ENCODE assay signal across 9 mouse cellular contexts in genomic region chr10:57847916-57848682, GRCm38 (mm10). TPM values are rescaled to one million over a fixed set of nuclear protein-coding genes. Genes with fewer than 3 reads are reported as not detected.
DNase-seq lines count a peak whose midpoint lies in the region; ATAC-seq and TF ChIP-seq lines count a peak whose summit lies in the region.
"Had no signal": no experiment of that assay in that cellular context is flagged by ENCODE, and none has a peak within 500 bp of the region (broad histone marks: within the 10 kb centered on the region; RNA-seq: fewer than 3 reads in every experiment).

No protein-coding gene starts in this region.

- no peaks in the 10 kb centered on the region for H3K27me3 ChIP-seq in kidney, adult 2 months (replicated peaks; ENCODE audit: control insufficient read depth, insufficient read depth, low read length)
- no peaks in the 10 kb centered on the region; the same call in 1 of the 2 replicates for H3K27me3 ChIP-seq in kidney, embryonic 16.5 days (ENCODE audit: insufficient read depth, low read length)
- no peaks in the 10 kb centered on the region for H3K27me3 ChIP-seq in hindbrain, embryonic 12.5 days
- H3K27me3 ChIP-seq: limb, embryonic 15.5 days had no signal

- H3K4me3 ChIP-seq in kidney, adult 2 months (ENCODE audit: insufficient read depth, low read depth, low read length), result no peak overlapping the region
- no peak overlapping the region for H3K4me3 ChIP-seq in kidney, embryonic 16.5 days (ENCODE audit: low read length)
- H3K4me3 ChIP-seq in hindbrain, embryonic 12.5 days, result no peak overlapping the region
- H3K4me3 ChIP-seq: limb, embryonic 15.5 days had no signal

- TF ChIP-seq POLR2A in kidney, adult 2 months (IDR thresholded peaks at IDR 0.05; ENCODE audit: low read depth, low read length), result no peak

- 53% methylated on average over 5 of the region's 6 CpGs for WGBS in kidney, adult 2 months
- WGBS in kidney, embryonic 16.5 days, result 51% methylated on average over 5 of the region's 6 CpGs
- WGBS in hindbrain, embryonic 12.5 days, result 39% methylated on average over 4 of the region's 6 CpGs

- no peak overlapping the region for H3K4me2 ChIP-seq in kidney, embryonic 16.5 days (replicated peaks; ENCODE audit: low read depth, low read length)
- H3K4me2 ChIP-seq in hindbrain, embryonic 12.5 days (replicated peaks), result no peak overlapping the region
- H3K4me2 ChIP-seq: limb, embryonic 15.5 days had no signal

- no peaks in the 10 kb centered on the region for H3K36me3 ChIP-seq in kidney, adult 2 months (ENCODE audit: control insufficient read depth, insufficient read depth, low read length)
- no peaks in the 10 kb centered on the region for H3K36me3 ChIP-seq in kidney, embryonic 16.5 days (ENCODE audit: insufficient read depth, low read length)
- no peaks in the 10 kb centered on the region for H3K36me3 ChIP-seq in hindbrain, embryonic 12.5 days
- H3K36me3 ChIP-seq: limb, embryonic 15.5 days had no signal

- DNase-seq in kidney, adult 2 months, result peak; percentile 41
- peak; percentile 72 for DNase-seq in ES-CJ7 (ENCODE audit: low read depth, low spot score)
- DNase-seq in cerebellum, adult 9-10 months, result peak; percentile 29
- DNase-seq in lung, postnatal 10 days, result peak; percentile 36
- DNase-seq in retina, postnatal 7 days (ENCODE audit: low read depth, low spot score), result peak; percentile 54
- DNase-seq in spleen, adult 12 weeks (ENCODE audit: low spot score), result no peak

- no peak overlapping the region for H3K9ac ChIP-seq in kidney, embryonic 16.5 days (replicated peaks; ENCODE audit: low read length)
- H3K9ac ChIP-seq in hindbrain, embryonic 12.5 days, result no peak overlapping the region
- H3K9ac ChIP-seq: limb, embryonic 15.5 days had no signal

- no peaks in the 10 kb centered on the region for H3K9me3 ChIP-seq in kidney, embryonic 16.5 days (ENCODE audit: low read length)
- no peaks in the 10 kb centered on the region for H3K9me3 ChIP-seq in hindbrain, embryonic 12.5 days (replicated peaks)
- H3K9me3 ChIP-seq: limb, embryonic 15.5 days had no signal

- no peak overlapping the region for H3K27ac ChIP-seq in kidney, adult 2 months (ENCODE audit: insufficient read depth, low read depth, low read length)
- no peak overlapping the region for H3K27ac ChIP-seq in kidney, embryonic 16.5 days (ENCODE audit: low read length)
- H3K27ac ChIP-seq in hindbrain, embryonic 12.5 days, result no peak overlapping the region
- H3K27ac ChIP-seq: limb, embryonic 15.5 days had no signal

- ATAC-seq in kidney, embryonic 16.5 days (ENCODE audit: low FRiP score, low TSS enrichment), result no peak
- ATAC-seq in hindbrain, embryonic 12.5 days (ENCODE audit: low FRiP score), result peak; percentile 80

- no peaks in the 10 kb centered on the region for H3K4me1 ChIP-seq in kidney, adult 2 months (ENCODE audit: control insufficient read depth, insufficient read depth, low read length)
- no peaks in the 10 kb centered on the region for H3K4me1 ChIP-seq in kidney, embryonic 16.5 days (ENCODE audit: insufficient read depth, low read length)
- H3K4me1 ChIP-seq in hindbrain, embryonic 12.5 days, result no peaks in the 10 kb centered on the region
- H3K4me1 ChIP-seq: limb, embryonic 15.5 days had no signal

- peak; percentile 29; the same call in 1 of the 2 replicates for TF ChIP-seq CTCF in kidney, adult 2 months (conservative IDR thresholded peaks at IDR 0.05; ENCODE audit: insufficient read depth, insufficient read length, low read depth, low read length)

RNA-seq across cellular contexts. Expression of gene Smpdl3a, which starts 54.0 kb away (rescaled TPM):
- polyA plus RNA-seq in kidney, adult 2 months (2012; rRNA removed), result 395 and 466 TPM in 2 replicates
- polyA plus RNA-seq in kidney, embryonic 16.5 days (2015; fragmentation: Nextera tagmentation; extraction: Ambion mirVana), result 33.3 and 39.2 TPM in 2 replicates
- 13.3 and 17.1 TPM in 2 replicates for polyA plus RNA-seq in hindbrain, embryonic 12.5 days (2016; fragmentation: Nextera tagmentation; extraction: Ambion mirVana)
